Mouse (Mus musculus) forebrain, embryonic 12.5 days (tissue): ENCODE measurements at regions not wholly inside any gene's neighbourhood (a gene's known extent, or its start where the extent isn't known, plus 50 kb on each side); places are given as distances from the start of the nearest gene placed in this dataset.
A peak's percentile ranks its signal among the peaks of the same experiment; 100 is the strongest.

Source experiments
- ATAC-seq: fragments of 200-750 bp; cut with Nextera tagmentation; 2 replicates; pipeline ENCODE4 v1.8.0; 2017; ENCODE audit warnings: moderate TSS enrichment; ENCODE audit not compliant: low FRiP score
- H3K27ac ChIP-seq: fragments of 300-500 bp; sonication (generic); 2 replicates; pipeline ENCODE4 v1.5.1; 2016; ENCODE audit warnings: mild to moderate bottlenecking
- H3K27me3 ChIP-seq: fragments of 300-500 bp; sonication (generic); 2 replicates; pipeline ENCODE4 v1.6.1; 2016; ENCODE audit warnings: mild to moderate bottlenecking
- H3K36me3 ChIP-seq: fragments of 300-500 bp; sonication (generic); replicated peaks from 2 replicates; pipeline ENCODE4 v1.6.1; 2016; ENCODE audit warnings: mild to moderate bottlenecking
- H3K4me1 ChIP-seq: fragments of 300-500 bp; sonication (generic); 2 replicates; pipeline ENCODE4 v1.6.1; 2016
- H3K4me2 ChIP-seq: fragments of 300-500 bp; sonication (generic); 2 replicates; pipeline ENCODE4 v1.6.1; 2016; ENCODE audit warnings: mild to moderate bottlenecking, moderate library complexity
- H3K4me3 ChIP-seq: fragments of 300-500 bp; sonication (generic); replicated peaks from 2 replicates; pipeline ENCODE4 v1.5.1; 2016; ENCODE audit warnings: mild to moderate bottlenecking
- H3K9ac ChIP-seq: fragments of 300-500 bp; sonication (generic); 2 replicates; pipeline ENCODE4 v1.6.1; 2016; ENCODE audit warnings: mild to moderate bottlenecking
- H3K9me3 ChIP-seq: fragments of 300-500 bp; sonication (generic); 2 replicates; pipeline ENCODE4 v1.6.1; 2016
- WGBS: fragments of 180-500 bp; shearing (Covaris S2); methylation state at CpG from one replicate; pipeline ENCODE4 v1.1.7; 2016; 5-methylcytosine and 5-hydroxymethylcytosine counted together

DNA sequence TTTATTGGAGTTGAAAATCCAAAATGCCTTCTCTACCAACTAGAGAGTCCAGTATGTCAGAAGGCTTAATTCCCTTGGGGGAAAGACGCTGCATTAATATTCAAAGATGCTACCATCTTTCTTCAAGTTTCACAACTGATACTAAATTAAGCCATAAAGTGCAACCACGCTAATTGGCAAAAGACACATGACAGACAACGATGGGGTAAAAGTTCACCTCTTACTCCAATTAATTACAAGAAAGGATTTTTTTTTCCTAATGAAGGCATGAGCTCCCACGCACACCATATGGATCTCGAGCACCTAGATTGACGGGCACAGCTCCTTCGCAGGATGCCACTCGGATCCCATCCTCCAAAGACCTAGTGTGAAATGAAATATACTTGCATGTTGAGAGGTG lies 311.5 kb upstream of the Castor2 start:
- no peak for ATAC-seq
- Histone ChIP-seq H3K4me2 (no peak overlapping the region), H3K9ac (no peak overlapping the region), H3K36me3 (no peaks in the 10 kb centered on the region), H3K27me3 (peaks cover 3% of the 10 kb centered on the region; the same call in 1 of the 2 replicates), H3K9me3 (no peaks in the 10 kb centered on the region), H3K4me3 (no peak overlapping the region), H3K27ac (no peak overlapping the region), H3K4me1 (no peaks in the 10 kb centered on the region)
- 80% methylated on average over 8 of the region's 8 CpGs for WGBS

DNA sequence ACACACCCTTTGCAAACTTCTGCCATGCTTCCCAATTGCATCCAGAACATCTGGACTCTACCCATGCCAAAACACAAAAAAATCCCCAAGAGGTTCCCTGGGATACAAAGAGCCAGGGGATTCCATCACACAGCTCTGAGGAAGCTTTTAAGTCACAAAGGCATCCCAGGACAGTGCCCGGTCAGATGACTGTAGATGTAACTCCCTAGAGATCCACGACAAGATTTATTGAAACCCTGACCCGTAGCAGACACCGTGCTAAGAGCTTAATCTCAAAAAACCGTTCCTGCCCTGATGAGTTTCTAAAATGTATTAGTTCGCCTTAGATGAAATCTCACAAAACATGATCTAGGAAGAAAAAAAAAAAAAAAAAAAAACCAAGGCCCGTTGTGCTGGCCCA lies 312.0 kb upstream of the Castor2 start:
- ATAC-seq, result no peak
- no peak overlapping the region for H3K4me3 ChIP-seq
- no peaks in the 10 kb centered on the region for H3K36me3 ChIP-seq
- no peak overlapping the region for H3K9ac ChIP-seq
- no peaks in the 10 kb centered on the region for H3K4me1 ChIP-seq
- no peak overlapping the region for H3K4me2 ChIP-seq
- WGBS, result 90% methylated on average over 7 of the region's 7 CpGs
- no peak overlapping the region for H3K27ac ChIP-seq
- peaks cover 3% of the 10 kb centered on the region; the same call in 1 of the 2 replicates for H3K27me3 ChIP-seq
- no peaks in the 10 kb centered on the region for H3K9me3 ChIP-seq

DNA sequence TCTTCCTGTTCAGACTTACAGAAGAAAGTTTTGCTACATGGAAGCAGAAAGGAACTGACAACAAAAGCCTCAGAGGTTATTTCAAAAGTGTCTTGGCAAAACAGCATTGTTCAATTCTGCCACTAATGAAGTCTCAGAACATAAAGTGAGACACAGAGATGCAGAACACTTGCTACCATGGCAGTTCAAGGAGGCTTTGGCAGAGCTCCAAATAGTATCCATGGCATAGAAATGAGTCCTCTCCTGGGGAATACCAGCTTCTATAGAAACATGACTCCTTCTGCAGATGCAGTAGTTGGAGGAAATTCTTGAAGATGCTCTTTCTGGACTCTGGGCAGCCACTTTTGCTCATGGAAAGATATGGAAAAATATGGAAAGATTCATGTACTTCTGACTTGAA lies 322.9 kb upstream of the Castor2 start:
- H3K4me2 ChIP-seq, result no peak overlapping the region

DNA sequence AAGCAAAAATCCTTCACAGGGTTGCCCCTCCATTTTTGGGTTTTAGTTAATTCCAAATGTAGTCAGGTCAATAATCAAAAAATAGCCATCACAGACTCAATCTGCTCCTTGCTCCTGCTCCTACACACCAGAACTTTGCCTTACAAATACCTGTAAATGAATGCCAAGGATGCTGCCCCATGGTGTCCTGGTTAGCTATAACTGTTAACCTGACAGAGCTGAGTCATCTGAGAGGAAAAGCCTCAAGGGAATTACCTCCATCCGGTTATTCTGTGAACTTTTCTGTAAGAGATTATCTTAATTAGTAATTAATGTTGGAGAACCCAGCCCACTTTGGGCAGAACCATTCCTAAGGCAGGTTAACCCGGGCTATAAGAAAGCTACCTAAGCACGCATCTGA lies 325.4 kb upstream of the Castor2 start:
- no peak overlapping the region for H3K9ac ChIP-seq
- ATAC-seq, result no peak
- no peak overlapping the region for H3K4me3 ChIP-seq
- H3K27ac ChIP-seq, result no peak overlapping the region
- H3K4me2 ChIP-seq, result no peak overlapping the region
- 82% methylated on average over 3 of the region's 3 CpGs for WGBS
- no peaks in the 10 kb centered on the region for H3K9me3 ChIP-seq
- H3K4me1 ChIP-seq, result no peaks in the 10 kb centered on the region
- H3K27me3 ChIP-seq, result no peaks in the 10 kb centered on the region
- H3K36me3 ChIP-seq, result no peaks in the 10 kb centered on the region

More for the DNA sequence above, 322.9 kb upstream of the Castor2 start:
- H3K4me3 ChIP-seq, result no peak overlapping the region
- no peaks in the 10 kb centered on the region for H3K4me1 ChIP-seq
- H3K27me3 ChIP-seq, result no peaks in the 10 kb centered on the region
- no peaks in the 10 kb centered on the region for H3K36me3 ChIP-seq
- H3K27ac ChIP-seq, result no peak overlapping the region
- no peak for ATAC-seq
- H3K9ac ChIP-seq, result no peak overlapping the region
- no peaks in the 10 kb centered on the region for H3K9me3 ChIP-seq

DNA sequence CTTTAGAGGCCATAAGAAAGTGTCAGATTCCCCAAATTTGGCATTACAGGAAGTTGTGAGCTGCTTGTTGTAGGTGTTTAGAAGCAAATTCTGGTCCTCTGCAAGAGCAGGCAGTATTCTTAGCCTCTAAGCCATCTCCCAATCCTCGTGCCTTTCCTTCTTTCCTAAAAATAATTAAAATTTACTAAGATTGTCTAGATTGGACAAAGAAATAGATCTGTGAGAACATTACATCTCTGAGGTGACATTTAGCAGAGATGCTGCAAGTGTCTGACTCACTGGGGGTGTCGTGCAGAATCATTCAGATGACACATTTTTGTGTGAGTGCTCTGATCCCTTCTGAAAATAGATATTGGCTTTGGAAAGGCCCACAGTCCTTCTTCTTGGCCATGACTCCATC lies 330.7 kb upstream of the Castor2 start:
- Histone ChIP-seq H3K4me1 (no peaks in the 10 kb centered on the region), H3K4me2 (no peak overlapping the region), H3K9me3 (no peaks in the 10 kb centered on the region), H3K27ac (no peak overlapping the region), H3K27me3 (no peaks in the 10 kb centered on the region), H3K9ac (no peak overlapping the region), H3K4me3 (no peak overlapping the region), H3K36me3 (no peaks in the 10 kb centered on the region)
- no peak for ATAC-seq
- 77% methylated on average over 2 of the region's 2 CpGs for WGBS

DNA sequence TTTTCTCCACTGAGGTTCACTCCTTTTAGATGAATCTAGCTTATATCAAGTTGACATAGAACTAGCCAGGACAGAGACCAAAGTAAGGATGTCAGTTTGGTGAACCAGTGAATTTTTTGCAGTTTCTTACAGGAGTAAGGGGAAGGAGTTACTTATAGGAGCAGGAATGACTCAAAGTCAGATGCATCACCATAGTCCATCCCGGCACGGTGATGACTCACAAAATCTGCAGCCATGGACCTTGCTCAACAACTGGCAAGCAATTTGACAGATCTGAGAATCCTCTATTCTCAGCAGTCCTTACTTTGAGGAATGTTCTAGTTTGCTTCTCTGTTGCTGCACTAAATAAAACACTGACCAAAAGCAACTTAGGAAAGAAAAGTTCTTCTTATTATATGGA lies 341.7 kb upstream of the Castor2 start:
- H3K4me1 ChIP-seq, result peaks cover 11% of the 10 kb centered on the region
- ATAC-seq, result no peak
- H3K27ac ChIP-seq, result no peak overlapping the region
- H3K4me2 ChIP-seq, result no peak overlapping the region
- no peaks in the 10 kb centered on the region for H3K36me3 ChIP-seq
- no peaks in the 10 kb centered on the region; the same call in 1 of the 2 replicates for H3K27me3 ChIP-seq
- H3K9me3 ChIP-seq, result no peaks in the 10 kb centered on the region
- H3K4me3 ChIP-seq, result no peak overlapping the region
- 94% methylated on average over 2 of the region's 2 CpGs for WGBS
- H3K9ac ChIP-seq, result no peak overlapping the region

DNA sequence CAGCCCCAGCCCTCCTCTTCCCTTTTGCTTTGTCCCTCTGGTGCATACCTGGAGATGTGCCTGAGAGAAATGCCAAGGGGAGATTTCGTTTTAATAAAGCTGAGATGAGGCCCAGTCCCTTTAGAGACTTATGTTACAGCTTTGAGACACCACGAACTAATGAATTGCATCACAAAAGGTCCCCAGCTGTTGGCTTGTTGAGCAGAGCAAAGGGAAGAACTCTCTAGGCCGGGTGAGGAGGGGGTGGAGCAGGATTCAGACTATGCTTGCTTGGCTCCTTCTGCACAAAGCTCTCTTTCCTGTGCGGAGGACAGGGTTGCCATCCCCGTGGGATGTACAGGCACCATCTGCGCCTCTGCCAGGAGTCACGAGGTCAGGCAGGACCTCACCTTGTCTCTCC lies 345.3 kb upstream of the Castor2 start:
- H3K27ac ChIP-seq, result peak overlapping the region; percentile 26; the same call in 1 of the 2 replicates
- no peak overlapping the region for H3K4me2 ChIP-seq
- H3K9ac ChIP-seq, result no peak overlapping the region
- peaks cover 13% of the 10 kb centered on the region for H3K4me1 ChIP-seq
- no peaks in the 10 kb centered on the region for H3K36me3 ChIP-seq
- H3K27me3 ChIP-seq, result no peaks in the 10 kb centered on the region; the same call in 1 of the 2 replicates
- H3K4me3 ChIP-seq, result no peak overlapping the region
- ATAC-seq, result no peak
- WGBS, result 25% methylated on average over 7 of the region's 7 CpGs
- no peaks in the 10 kb centered on the region for H3K9me3 ChIP-seq

DNA sequence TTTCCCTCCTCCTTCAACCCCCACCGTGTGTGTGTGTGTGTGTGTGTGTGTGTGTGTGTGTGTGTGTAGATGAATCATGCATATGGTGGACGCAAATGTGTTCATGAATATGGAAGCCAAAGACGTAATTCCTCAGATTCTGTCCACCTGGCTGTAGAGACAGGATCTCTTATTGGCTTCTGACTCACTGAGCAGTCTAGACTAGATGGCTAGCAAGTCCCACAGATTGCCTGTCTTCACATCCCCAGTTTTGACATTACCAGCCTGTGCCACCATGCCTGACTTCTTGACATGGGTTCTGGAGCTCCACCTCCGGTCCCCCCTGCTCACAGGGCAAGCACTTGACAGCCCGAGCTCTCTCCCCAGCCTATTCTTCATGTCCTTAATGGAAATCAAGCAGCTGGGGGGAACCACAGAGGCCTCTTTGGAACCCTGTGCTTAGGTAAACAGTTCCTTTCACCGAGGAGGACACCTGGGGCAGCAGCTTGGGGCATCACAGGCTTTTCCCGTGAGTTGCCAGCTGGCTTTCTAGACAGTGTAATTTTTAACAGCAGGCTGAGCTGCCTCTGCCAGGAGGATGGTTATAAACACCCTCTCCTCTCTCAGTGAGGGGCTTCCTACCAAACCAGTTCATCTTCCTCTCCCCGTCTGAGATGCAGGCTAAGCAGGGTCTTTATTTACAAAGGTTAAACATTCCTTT lies 345.9 kb upstream of the Castor2 start:
- H3K27me3 ChIP-seq, result no peaks in the 10 kb centered on the region; the same call in 1 of the 2 replicates
- H3K9ac ChIP-seq, result no peak overlapping the region
- no peaks in the 10 kb centered on the region for H3K36me3 ChIP-seq
- H3K9me3 ChIP-seq, result no peaks in the 10 kb centered on the region
- no peak for ATAC-seq
- H3K4me1 ChIP-seq, result peaks cover 18% of the 10 kb centered on the region
- 34% methylated on average over 8 of the region's 8 CpGs for WGBS
- peak overlapping the region; percentile 26; the same call in 1 of the 2 replicates for H3K27ac ChIP-seq
- no peak overlapping the region for H3K4me2 ChIP-seq
- H3K4me3 ChIP-seq, result no peak overlapping the region

DNA sequence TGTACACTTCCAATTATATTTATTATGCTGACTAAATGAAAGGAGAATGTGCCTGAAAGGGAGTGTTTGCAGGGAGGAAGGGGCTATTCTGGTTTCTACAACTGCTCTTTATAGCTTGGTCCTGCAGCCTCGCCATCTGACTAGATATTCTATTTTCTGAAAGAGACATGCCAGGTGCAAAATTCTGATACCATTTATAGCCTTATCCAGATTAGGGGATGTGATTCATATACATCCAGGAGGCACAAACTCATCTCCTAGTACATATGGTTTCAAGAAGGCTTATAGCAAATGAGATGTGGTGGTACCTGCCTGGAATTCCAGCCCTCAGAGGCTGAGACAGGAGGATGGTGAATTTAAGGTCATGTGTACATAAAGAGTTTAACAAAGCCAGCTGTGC lies 352.6 kb upstream of the Castor2 start:
- no peak overlapping the region for H3K4me2 ChIP-seq
- no peaks in the 10 kb centered on the region for H3K27me3 ChIP-seq
- 0 out of 2 replicates have a peak, but pooled peaks cover 8% of the 10 kb centered on the region for H3K9me3 ChIP-seq
- no peak overlapping the region for H3K4me3 ChIP-seq
- no peak overlapping the region for H3K9ac ChIP-seq
- H3K27ac ChIP-seq, result no peak overlapping the region
- no peaks in the 10 kb centered on the region for H3K36me3 ChIP-seq
- ATAC-seq, result no peak
- 75% methylated on average over 1 of the region's 1 CpGs for WGBS
- peaks cover 14% of the 10 kb centered on the region for H3K4me1 ChIP-seq

DNA sequence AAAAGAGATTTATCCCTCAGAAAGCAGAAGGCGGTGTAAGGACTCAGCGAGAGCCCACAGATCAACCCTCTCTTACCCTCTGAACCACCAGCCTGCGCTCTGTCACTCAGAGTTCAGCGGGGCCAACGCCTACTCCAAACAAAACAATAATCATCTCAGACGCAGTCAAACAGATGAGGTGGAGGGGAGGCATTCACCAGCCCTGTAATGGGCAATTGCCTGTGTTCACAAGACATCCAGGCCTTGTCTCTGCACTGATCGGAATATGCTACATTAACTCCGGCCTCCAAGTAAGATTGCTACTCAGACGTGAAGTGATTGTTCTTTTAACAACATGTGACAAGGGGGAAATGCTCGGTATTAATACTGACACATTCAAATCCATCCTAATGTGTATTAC lies 353.1 kb upstream of the Castor2 start:
- H3K4me3 ChIP-seq, result no peak overlapping the region
- H3K9me3 ChIP-seq, result 0 out of 2 replicates have a peak, but pooled peaks cover 8% of the 10 kb centered on the region
- H3K9ac ChIP-seq, result no peak overlapping the region
- H3K27ac ChIP-seq, result no peak overlapping the region
- no peaks in the 10 kb centered on the region for H3K27me3 ChIP-seq
- H3K4me2 ChIP-seq, result no peak overlapping the region
- WGBS, result 43% methylated on average over 10 of the region's 10 CpGs
- H3K4me1 ChIP-seq, result peaks cover 14% of the 10 kb centered on the region
- peak; percentile 60 for ATAC-seq
- no peaks in the 10 kb centered on the region for H3K36me3 ChIP-seq

DNA sequence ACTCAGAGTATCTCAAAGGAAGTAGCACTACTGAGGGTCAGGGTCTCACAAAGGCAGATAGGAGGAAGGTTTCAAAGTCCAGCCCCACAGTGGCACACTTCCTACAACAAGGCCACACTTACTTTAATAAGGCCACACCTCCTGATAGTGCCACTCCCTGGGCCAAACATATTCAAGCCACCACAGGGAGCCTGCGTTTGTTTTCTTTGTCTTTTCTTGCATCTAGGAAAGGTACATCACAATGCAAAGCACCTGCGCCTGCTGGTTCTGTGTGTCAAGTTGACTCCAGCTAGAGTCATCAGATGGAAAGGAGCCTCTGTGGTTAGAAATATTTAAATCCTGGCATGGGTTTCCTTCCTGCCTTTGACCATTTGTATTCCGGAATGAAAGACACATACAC lies 355.4 kb upstream of the Castor2 start:
- Histone ChIP-seq H3K9ac (no peak overlapping the region), H3K4me1 (peaks cover 11% of the 10 kb centered on the region), H3K4me3 (no peak overlapping the region), H3K36me3 (no peaks in the 10 kb centered on the region), H3K9me3 (0 out of 2 replicates have a peak, but pooled peaks cover 8% of the 10 kb centered on the region), H3K27me3 (no peaks in the 10 kb centered on the region), H3K4me2 (no peak overlapping the region), H3K27ac (no peak overlapping the region)
- ATAC-seq, result no peak
- WGBS, result 87% methylated on average over 3 of the region's 3 CpGs

DNA sequence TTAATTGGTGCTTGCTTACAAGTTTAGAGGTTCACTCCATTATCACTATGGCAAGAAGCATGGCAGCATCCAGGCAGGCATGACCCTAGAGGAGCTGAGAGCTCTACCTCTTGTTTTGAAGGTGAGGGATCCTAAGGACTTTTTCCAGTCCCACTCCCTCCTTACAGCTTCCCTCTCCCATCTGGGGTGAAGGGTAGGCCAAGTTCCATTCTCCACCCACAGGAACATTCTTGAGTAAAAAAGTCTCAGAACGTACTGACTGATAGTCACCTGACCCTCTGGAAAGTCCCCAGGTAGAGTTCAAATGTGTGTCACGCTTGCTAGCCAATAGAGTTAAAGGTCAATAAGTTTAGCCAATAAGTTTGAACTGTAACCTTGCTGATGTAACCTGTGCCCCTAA lies 355.9 kb upstream of the Castor2 start:
- Histone ChIP-seq H3K4me3 (no peak overlapping the region), H3K9ac (no peak overlapping the region), H3K4me2 (no peak overlapping the region), H3K4me1 (peaks cover 7% of the 10 kb centered on the region), H3K9me3 (0 out of 2 replicates have a peak, but pooled peaks cover 8% of the 10 kb centered on the region), H3K36me3 (no peaks in the 10 kb centered on the region), H3K27me3 (no peaks in the 10 kb centered on the region), H3K27ac (no peak overlapping the region)
- 88% methylated on average over 2 of the region's 2 CpGs for WGBS
- no peak for ATAC-seq

DNA sequence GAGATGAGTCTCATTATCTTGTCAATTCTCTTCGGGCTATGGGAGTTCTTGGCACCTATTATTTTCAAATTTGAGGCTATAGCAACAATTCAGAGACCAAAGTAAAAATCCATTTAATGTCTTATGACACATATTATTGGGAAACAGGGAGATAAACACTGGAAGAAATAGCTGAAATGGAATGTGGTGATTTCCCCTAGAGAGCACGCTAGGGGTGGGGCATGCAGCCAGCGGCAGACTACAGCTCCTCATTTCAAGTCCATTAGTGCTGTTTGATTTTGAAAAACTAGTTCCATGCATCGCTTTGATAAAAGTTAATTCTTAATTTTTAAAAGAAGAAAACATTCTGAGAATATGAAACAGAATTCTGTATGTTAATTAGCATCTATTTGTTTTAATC lies 367.6 kb upstream of the Castor2 start:
- 89% methylated on average over 4 of the region's 4 CpGs for WGBS

More for the DNA sequence above, 367.6 kb upstream of the Castor2 start:
- no peak overlapping the region for H3K9ac ChIP-seq
- no peaks in the 10 kb centered on the region for H3K36me3 ChIP-seq
- H3K27ac ChIP-seq, result no peak overlapping the region
- H3K9me3 ChIP-seq, result no peaks in the 10 kb centered on the region; the same call in 1 of the 2 replicates
- no peak for ATAC-seq
- no peak overlapping the region for H3K4me3 ChIP-seq
- H3K27me3 ChIP-seq, result no peaks in the 10 kb centered on the region
- no peak overlapping the region for H3K4me2 ChIP-seq
- H3K4me1 ChIP-seq, result no peaks in the 10 kb centered on the region
